Mouse (Mus musculus) hematopoietic stem cell, adult 5-6 weeks (primary cell): Measurements from ENCODE around the gene Calcb. TPM values are rescaled to one million over a fixed set of nuclear protein-coding genes. Genes with fewer than 3 reads are reported as not detected.

Source experiments
- ATAC-seq, 2 experiments: fragments of 125-278 bp in 1 of 2; replicated peaks in 1 of 2; 2 replicates each; pipeline ENCODE4 v1.8.0; 2016 to 2017; ENCODE audit warnings: inconsistent platforms in 2 of 2, mild to moderate bottlenecking in 2 of 2, moderate number of reproducible peaks in 2 of 2, low read depth in 1 of 2, moderate TSS enrichment in 1 of 2; ENCODE audit not compliant: low FRiP score in 2 of 2, poor library complexity in 2 of 2, severe bottlenecking in 2 of 2, insufficient read depth in 1 of 2, low TSS enrichment in 1 of 2
- total RNA-seq: library from RNA; stranded (forward); fragments of 172-1452, 232-1000 nt; gene quantifications from 2 replicates; pipeline ENCODE4 v1.2.3, GENCODE M21; 2017

The Calcb gene
- total RNA-seq, 1 experiment from 2014 or later: not detected

DNA sequence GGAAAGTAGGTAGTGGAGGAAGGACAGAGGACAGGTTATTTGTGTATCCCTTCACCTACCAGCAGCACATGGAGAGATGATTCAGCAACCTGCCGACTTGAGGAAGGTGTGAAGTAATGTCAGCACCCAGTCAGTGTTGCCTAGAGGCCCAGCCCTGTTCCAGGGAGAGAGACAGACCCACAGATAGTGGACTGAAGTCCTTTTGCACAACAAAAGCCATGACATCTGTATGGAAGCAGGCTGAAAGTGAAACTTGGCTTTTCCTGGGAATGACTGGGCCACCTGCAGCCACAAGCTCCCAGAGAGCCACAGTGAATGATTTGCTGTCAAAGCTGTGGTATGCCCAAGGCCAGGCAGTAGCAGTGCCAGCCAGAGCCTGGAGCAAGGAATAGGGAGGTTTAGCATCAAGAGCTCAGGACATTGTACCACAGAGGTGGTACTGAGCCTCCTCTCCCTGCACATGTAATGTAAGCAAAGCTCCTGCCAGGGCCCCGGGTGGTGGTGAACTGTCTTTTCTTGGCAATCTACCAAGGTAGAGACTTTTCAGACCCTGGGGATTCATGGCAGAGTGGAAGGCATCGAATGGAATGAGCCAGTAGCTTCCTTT is 26.3 kb downstream of the Calcb start:
- no peak for ATAC-seq

DNA sequence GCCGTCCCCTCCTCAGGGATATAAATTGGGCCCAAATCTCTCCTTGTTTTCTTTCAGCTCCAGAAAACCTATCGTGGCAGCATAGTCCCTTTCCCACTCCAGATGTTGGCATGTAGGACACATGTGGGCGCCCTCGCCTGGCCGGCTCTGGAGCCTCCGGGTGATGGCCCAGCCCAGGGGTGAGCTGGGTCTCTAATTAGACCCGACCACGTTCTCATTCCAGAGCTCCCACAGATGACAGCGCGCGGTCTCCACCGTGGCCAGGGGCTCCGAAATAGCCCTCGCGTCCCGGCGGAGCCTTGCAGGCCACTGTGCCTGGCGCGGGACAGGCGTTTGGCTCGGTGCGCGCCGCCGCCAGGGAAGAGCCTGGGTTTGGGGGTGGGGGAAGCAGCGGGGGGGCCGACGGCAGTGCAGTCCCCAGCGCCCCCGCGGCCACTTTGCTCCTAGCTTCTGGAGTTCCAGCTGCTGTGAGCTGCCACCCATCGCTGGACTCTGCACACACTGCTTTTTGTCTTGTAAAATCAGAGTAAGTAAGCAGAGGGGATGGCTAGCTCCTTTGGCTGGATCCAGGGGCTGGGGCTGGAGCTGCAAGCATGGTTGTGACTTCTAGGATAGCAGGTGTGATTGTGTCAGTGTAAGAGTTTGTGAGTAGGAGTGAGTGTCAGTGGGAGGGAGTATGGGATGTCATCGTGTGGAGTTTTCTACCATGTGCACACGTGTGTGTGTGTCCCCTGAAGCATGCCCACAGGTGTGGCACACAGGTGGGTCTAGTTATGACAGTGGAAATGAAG is 27.2 kb downstream of the Calcb start:
- no peak for ATAC-seq

GRCm38 (mm10) chr7:114747596-114747995 is 29.2 kb downstream of the Calcb start:
- no peak for ATAC-seq

- ATAC-seq: no peak
These were observed 29.8 kb downstream of the Calcb start for GRCm38 (mm10) chr7:114748239-114748638.

GRCm38 (mm10) chr7:114753471-114753870 is 35.0 kb downstream of the Calcb start:
- no peak for ATAC-seq

- ATAC-seq: no peak
These were observed 35.8 kb downstream of the Calcb start for GRCm38 (mm10) chr7:114754196-114754595.

DNA sequence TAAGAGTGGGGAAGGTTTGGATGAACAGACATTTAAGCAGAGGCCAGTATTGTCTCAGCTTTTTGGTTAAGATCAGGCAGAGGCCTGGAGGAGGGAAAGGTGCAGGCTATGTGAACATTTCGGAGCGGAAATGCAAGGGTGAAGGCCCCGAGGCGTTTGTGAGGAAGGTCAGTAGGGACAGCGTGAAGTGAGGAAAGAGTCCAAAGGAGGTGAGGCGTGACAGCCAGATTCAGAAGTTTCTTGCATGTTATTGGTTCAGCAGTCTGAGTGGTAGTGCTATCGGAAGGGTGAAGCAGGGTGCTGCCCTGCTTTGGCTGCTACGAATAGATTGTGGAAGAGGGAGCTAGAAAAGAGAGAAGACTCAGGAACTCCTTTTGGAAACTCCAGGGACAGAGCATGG is 36.2 kb downstream of the Calcb start:
- ATAC-seq: no peak

DNA sequence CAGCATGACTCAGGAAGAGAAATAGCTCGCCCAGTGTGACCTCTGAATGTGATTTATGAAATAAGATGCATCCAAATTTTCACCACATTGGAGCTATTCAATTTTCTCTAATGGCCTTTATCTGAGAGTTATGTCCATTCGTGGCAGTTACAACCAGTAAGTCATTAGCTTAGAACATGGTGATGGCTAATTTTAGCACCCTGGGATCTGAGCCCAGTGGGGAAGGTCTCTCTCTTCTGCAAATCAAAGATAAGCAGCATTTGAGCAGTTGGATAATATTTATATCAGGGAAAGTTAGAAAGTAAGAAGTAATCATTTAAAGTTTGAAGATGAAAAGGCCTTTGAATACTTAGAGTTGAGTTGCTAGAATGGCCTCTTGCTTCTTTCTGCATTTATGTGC is 44.2 kb downstream of the Calcb start:
- ATAC-seq: no peak

GRCm38 (mm10) chr7:114765273-114765672 is 46.8 kb downstream of the Calcb start:
- ATAC-seq: no peak

DNA sequence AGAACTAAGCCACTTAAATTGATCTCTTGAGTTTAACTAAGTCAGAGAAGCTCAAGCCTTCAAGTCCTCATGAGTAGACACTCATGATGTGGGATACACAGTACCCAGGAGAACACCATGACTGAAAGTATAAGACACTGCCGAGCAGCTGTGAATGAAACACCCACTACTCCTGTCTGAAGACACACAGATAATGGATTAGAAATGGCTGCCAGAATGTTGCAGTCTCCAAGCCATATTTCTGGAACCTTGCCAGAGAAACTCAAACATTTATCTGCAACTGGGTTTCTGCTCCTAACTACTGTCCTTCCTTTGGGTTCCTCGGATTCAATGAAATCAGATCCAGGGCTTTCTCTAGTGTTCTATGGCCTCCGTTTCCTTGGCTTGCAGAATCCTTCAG is 48.1 kb downstream of the Calcb start:
- no peak for ATAC-seq

DNA sequence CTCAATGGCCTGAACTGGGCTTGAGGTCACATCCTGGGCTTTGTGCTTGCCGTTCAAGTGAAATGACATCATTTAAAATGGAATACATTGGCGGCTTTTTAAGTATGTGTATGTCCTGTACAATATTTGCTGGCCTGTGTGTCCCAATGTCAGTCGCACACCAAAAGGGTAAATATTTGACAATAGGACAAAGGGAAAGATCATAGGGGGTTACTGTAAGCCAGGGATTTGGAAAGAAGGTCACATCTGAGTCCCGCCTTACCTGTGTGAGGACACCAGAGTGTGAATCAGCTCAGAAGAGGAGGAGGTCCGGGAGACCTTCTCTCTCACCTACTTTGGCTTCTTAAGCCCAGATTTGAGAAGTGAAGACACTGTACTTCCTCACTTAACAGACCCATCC is 50.1 kb downstream of the Calcb start:
- ATAC-seq: no peak

DNA sequence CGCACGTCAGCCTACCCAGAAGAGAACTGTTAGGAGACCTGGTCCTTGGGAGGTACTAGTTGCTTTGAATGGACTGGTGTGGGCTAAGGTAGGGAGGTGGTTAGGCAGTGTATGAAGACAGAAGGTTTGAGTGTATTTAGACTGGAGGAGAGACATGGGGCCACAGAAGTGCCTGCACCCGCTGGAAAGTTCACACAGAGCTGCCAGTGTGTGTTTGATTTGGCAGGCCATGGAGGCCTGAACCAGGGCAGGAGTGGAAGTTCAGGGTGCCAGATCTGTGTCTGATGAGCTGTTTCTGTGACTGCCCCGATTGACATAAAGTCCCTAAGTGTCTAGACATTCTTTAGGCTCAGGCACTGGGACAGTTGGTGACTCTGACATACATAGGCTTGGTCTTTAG is 50.6 kb downstream of the Calcb start:
- ATAC-seq: no peak

DNA sequence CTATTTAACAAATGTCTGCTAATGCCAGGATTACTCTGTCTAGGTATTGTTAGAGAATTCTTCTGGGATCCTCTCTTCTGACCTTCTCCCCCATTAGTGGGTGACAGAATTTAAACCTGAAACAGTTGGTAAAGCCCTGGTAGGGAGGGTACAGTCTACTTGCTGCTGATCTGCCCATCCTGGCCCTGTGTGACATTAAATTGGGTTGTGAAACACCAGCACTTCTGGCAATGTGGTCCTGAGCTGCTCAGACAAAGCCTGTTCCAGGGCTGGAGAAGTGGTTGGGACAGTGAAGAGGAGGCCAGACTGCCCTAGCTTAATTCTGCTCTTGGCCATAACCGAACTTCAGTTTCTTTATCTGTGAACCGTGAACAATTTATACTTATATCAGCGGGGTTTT is 52.1 kb downstream of the Calcb start:
- no peak for ATAC-seq

GRCm38 (mm10) chr7:114771801-114772200 is 53.4 kb downstream of the Calcb start:
- ATAC-seq: no peak

Other genes starting within 250 kb of the Calcb start
- gene Cyp2r1, start 155.7 kb upstream of the Calcb start, total RNA-seq: 6.2 and 8.3 TPM in 2 replicates
- not detected in 2 replicates for gene Calca, start 82.3 kb upstream of the Calcb start, total RNA-seq
- not detected in 2 replicates for gene Insc, start 25.1 kb downstream of the Calcb start, total RNA-seq